Comparison of ENCODE assay signal across 16 mouse cellular contexts in the genomic region with DNA sequence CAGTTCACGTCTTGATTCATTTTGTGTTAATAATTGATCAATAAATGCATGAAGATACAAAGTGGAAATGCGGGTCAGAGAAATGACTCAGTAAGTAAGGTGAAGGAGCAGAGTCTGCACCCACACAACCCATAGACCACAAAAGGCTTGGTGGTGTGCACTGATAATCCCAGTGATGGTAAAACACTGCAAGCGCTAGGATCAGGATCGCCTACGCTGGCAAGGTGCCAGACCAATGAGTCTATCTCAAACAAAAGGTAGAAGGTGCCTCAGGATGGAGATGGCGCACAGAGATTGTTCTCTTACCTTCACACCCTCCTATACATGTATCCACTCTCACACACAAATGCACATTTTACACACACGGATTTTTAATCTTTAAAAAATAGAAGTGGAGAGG. TPM values are rescaled to one million over a fixed set of nuclear protein-coding genes. Genes with fewer than 3 reads are reported as not detected.
DNase-seq lines count a peak whose midpoint lies in the region; ATAC-seq lines count a peak whose summit lies in the region.
"Had no signal": no experiment of that assay in that cellular context is flagged by ENCODE, and none has a peak within 500 bp of the region (broad histone marks: within the 10 kb centered on the region; RNA-seq: fewer than 3 reads in every experiment).

No protein-coding gene starts in this region.

- no peak for DNase-seq in cerebellum, adult 11 months
- peak; percentile 19 for DNase-seq in left cerebral cortex, postnatal 4 days
- no peak for DNase-seq in left cerebral cortex, postnatal 14 days (ENCODE audit: low spot score in 2 of 2)
- DNase-seq in right cerebral cortex, postnatal 4 days: peak; percentile 8
- DNase-seq in right cerebral cortex, postnatal 25 days: no peak
- DNase-seq: adrenal gland, postnatal 10 days; B cell, adult 2 months; gastrocnemius, adult 2 months; gastrocnemius, postnatal 25 days; heart, adult 11 months; heart, postnatal 36 days had no signal

- 0 out of 2 replicates have a peak, but pooled peaks have one; percentile 10 for ATAC-seq in cerebellum, adult (ENCODE audit: insufficient number of reproducible peaks, low FRiP score, low TSS enrichment)
- ATAC-seq in megakaryocyte, adult 5-6 weeks (ENCODE audit: poor library complexity, severe bottlenecking): no peak
- ATAC-seq: CD4-positive, CD25-positive, alpha-beta regulatory T cell, adult 4 months; forebrain, embryonic 14.5 days; intestine, embryonic 16.5 days had no signal

- intact Hi-C loops in left cerebral cortex, postnatal 4 days (cut with DNase I): loop anchor here (10.0 kb wide), 1 partner anchor 408 kb away; no protein-coding TSS in a partner anchor
- intact Hi-C loops in left cerebral cortex, postnatal 14 days (cut with DNase I): no loop called here

RNA-seq across cellular contexts. Expression of gene Rfx3, which starts 18.2 kb away (rescaled TPM):
- total RNA-seq in left cerebral cortex, postnatal 4 days (2021): 10 to 100 TPM; 83.3 to 96.0 TPM
- total RNA-seq in left cerebral cortex, postnatal 14 days (2021): 10 to 100 TPM; 92.9 to 93.6 TPM
- total RNA-seq in megakaryocyte, adult 5-6 weeks (2015): 6.2 and 7.7 TPM in 2 replicates
- total RNA-seq in megakaryocyte, adult 5-6 weeks (2017): 4.3 and 5.0 TPM in 2 replicates

Comparison
In these comparisons a context has a peak if more than half of its experiments do, and no peak if none do; other contexts are left out.
1. DNase-seq: peak in left cerebral cortex, postnatal 4 days (single experiment) and right cerebral cortex, postnatal 4 days (single experiment); none in cerebellum, adult 11 months (single experiment), left cerebral cortex, postnatal 14 days (0 of 2) and right cerebral cortex, postnatal 25 days (single experiment).
2. RNA of gene Rfx3, which starts 18.2 kb away (total RNA-seq): 83.3 to 96.0 TPM in left cerebral cortex, postnatal 4 days and 92.9 to 93.6 TPM in left cerebral cortex, postnatal 14 days; 4.3 to 7.7 TPM in megakaryocyte, adult 5-6 weeks; every median in the first group is over 4 times any median in the second.